Mouse (Mus musculus): ENCODE data around the gene Tmem127.

- no peak for TF ChIP-seq CTCF (IDR thresholded peaks at IDR 0.05; ENCODE audit: low read depth)
- TF ChIP-seq EP300 (IDR thresholded peaks at IDR 0.05; ENCODE audit: low read depth), result no peak
These were observed 44.5 kb downstream of the Tmem127 start for GRCm38 (mm10) chr2:127292250-127292649.

All from liver, postnatal 0 days (tissue).